Mouse (Mus musculus) liver (tissue): ENCODE results near the gene Senp8.

Experiments
- DNase-seq: peaks from one replicate; pipeline ENCODE4 v3.0.0-alpha.2; 2020; ENCODE audit warnings: mixed read lengths

Gene Senp8

DNA sequence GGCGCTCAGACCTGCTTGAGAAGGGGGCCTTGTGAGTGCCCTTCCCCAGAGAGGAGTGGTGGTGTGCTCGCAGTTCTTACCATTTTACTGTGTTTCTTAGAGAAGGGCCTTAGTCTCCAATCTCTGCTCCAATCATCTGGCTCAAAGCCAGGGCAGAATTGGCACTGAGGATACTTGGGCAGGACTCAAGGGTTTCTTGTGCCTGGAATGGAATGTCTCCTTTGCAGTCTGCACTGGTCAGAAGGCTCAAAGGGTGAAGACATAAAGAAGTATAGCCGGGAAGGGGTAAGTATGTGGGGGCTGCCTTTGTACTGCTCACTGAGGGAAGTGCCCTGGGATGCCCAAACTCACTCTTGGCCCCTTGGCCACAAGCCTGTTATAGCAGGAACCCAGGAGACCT lies 41.3 kb downstream of the Senp8 start:
- no peak for DNase-seq

DNA sequence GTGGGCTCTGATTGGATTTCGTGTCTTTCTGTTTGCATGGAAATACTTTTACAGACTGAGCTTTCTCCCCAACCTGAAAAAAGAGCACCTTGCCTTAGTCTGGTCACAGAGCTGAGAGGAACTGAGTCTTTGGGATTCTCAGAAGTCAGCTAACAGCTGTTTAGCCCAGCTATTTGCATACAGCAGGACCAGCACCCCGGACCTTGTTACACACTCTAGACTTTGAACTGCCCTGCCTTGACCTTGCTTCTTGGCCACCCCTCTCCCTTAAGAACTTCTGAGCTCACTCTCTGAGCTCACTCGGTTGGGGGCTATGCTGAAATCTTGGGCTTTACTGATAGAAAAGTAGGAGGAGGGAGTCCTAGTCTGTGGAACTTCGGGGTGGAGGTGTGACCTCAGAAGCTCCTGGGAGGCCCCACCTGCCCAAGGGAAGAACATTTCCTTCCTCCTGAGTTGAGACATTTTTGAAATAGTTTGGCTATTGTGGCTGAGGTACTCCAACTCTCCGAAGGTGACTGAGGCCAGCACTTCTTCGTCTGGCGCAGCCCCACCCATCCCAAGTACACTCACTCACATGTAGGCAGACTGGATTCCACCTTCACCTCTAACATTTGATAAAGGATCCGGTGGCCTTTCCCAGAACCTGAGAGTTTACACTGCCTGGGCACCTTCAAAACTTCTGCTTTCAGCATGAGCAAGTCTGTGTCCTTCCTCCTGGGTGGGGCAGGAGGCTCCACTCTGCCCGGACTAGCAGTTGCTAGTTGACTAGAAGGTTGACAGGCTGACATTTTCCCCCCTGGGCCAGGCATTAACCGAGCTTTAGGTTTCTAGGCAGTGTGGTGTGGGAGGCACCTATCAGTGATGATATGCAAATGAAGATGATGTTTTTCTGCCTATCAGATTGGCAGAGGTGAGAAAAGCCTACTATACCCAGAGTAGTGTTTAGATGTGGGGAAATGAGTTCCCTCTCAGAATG lies 43.4 kb downstream of the Senp8 start:
- DNase-seq, result no peak

GRCm38 (mm10) chr9:59703099-59703498 lies 47.4 kb downstream of the Senp8 start:
- DNase-seq, result no peak

DNA sequence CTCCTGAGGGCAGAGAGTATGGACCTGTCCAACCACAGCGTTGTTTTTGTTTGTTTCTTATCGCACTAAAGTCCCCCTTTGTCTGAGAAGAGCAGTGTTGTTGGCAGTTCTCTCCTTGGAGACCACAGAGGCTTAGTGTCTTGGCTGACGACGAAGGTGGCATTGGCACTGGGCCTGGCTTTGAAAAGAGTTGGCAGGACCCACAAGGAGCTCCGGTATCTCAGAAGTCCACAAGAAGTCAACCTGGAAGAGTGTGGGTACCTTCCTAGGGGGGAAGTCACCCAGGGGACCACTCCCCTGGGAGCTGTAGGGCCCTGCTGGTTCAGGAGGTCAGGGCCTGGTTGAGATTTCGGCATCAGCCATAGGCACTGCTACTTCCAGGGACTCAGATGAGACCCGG lies 49.4 kb downstream of the Senp8 start:
- no peak for DNase-seq

- DNase-seq, result no peak
Measured at GRCm38 (mm10) chr9:59696381-59696780, 54.1 kb downstream of the Senp8 start.

DNA sequence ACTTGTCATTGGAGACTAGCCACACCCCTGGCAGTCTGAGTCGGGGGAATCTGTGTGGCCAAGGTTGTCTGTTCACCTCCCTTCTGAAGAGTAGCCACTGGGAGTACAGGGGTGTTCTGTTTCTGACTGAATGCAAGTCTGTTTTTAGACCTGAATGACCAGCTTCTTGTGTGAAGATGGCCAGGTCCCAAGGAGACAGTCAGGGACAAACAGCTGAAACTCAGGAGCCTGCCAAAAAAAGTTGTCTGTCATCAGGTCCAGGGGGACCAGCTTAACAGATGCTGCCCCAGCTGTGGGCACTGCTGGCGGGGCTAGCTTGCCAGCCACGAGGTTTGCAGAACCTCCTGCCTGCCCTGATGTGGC lies 55.1 kb downstream of the Senp8 start:
- DNase-seq, result no peak

GRCm38 (mm10) chr9:59694571-59695450 lies 55.7 kb downstream of the Senp8 start:
- DNase-seq, result no peak

GRCm38 (mm10) chr9:59692145-59692544 lies 58.4 kb downstream of the Senp8 start:
- DNase-seq, result no peak

DNA sequence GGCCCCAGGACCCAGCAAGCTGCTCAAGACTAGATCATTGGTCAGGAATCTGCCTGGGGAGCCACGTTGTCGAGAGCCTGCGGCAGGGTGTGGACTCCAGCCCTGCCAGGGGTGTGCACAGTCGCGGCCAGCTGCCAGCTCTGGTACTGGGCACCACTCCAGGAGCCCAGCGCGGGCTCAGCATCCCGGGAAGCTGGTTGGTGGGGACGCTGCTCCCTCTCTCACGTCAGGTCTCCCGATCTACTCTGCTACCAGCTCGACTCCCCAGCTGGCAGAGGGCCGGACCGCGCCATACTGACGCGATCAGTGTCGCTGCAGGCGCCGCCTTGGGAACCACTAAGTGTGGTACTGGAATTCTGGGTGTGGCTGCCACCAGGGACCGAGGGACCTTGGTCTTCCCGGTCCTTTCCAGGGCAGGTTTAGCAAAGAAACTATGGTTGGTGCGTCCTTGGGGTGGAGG lies 58.8 kb downstream of the Senp8 start:
- DNase-seq, result peak; percentile 32

GRCm38 (mm10) chr9:59687416-59688046 lies 63.0 kb downstream of the Senp8 start:
- no peak for DNase-seq
